Mouse (Mus musculus): ENCODE results near the gene Sp3. TPM values are rescaled to one million over a fixed set of nuclear protein-coding genes. Genes with fewer than 3 reads are reported as not detected.
"Not testable (repeated sequence)": the region's sequence is repeated elsewhere in the genome, so short reads cannot be mapped to it uniquely, and the experiment has no call there.

Gene Sp3
- polyA plus RNA-seq, 1 experiment, result 26.3 TPM

GRCm38 (mm10) chr2:72995346-72996097 is 15.3 kb upstream of the Sp3 start:
- Histone ChIP-seq H3K4me3 (ENCODE audit: insufficient read depth, low read length) (no peak overlapping the region), H3K27ac (ENCODE audit: insufficient read depth, low read length) (peak overlapping the region; percentile 19), H3K4me1 (ENCODE audit: control insufficient read depth, insufficient read depth, low read length) (peaks cover 3% of the 10 kb centered on the region)
- no peak for TF ChIP-seq CTCF (IDR thresholded peaks at IDR 0.05; ENCODE audit: extremely low read depth, insufficient read depth, low read length)
- TF ChIP-seq POLR2A (IDR thresholded peaks at IDR 0.05; ENCODE audit: extremely low read depth, insufficient read depth, low read length), result no peak

GRCm38 (mm10) chr2:72994165-72994564 is 13.9 kb upstream of the Sp3 start:
- peaks cover 3% of the 10 kb centered on the region for H3K4me1 ChIP-seq (ENCODE audit: control insufficient read depth, insufficient read depth, low read length)
- H3K27ac ChIP-seq (ENCODE audit: insufficient read depth, low read length), result no peak overlapping the region
- TF ChIP-seq POLR2A (IDR thresholded peaks at IDR 0.05; ENCODE audit: extremely low read depth, insufficient read depth, low read length), result no peak
- TF ChIP-seq CTCF (IDR thresholded peaks at IDR 0.05; ENCODE audit: extremely low read depth, insufficient read depth, low read length), result no peak
- H3K4me3 ChIP-seq (ENCODE audit: insufficient read depth, low read length), result no peak overlapping the region

GRCm38 (mm10) chr2:72992497-72992896 is 12.3 kb upstream of the Sp3 start:
- Histone ChIP-seq H3K4me3 (ENCODE audit: insufficient read depth, low read length) (no peak overlapping the region), H3K4me1 (ENCODE audit: control insufficient read depth, insufficient read depth, low read length) (peaks cover 3% of the 10 kb centered on the region), H3K27ac (ENCODE audit: insufficient read depth, low read length) (no peak overlapping the region)
- TF ChIP-seq CTCF (IDR thresholded peaks at IDR 0.05; ENCODE audit: extremely low read depth, insufficient read depth, low read length) (no peak), POLR2A (IDR thresholded peaks at IDR 0.05; ENCODE audit: extremely low read depth, insufficient read depth, low read length) (no peak)

GRCm38 (mm10) chr2:72988945-72989344 is 8.7 kb upstream of the Sp3 start:
- not testable (repeated sequence) for H3K4me3 ChIP-seq (ENCODE audit: insufficient read depth, low read length); H3K4me1 ChIP-seq (ENCODE audit: control insufficient read depth, insufficient read depth, low read length); H3K27ac ChIP-seq (ENCODE audit: insufficient read depth, low read length)

- no peak within 1 kb of the TSS for H3K27ac ChIP-seq (ENCODE audit: insufficient read depth, low read length)
- no peak within 1 kb of the TSS for H3K4me3 ChIP-seq (ENCODE audit: insufficient read depth, low read length)
- TF ChIP-seq CTCF (IDR thresholded peaks at IDR 0.05; ENCODE audit: extremely low read depth, insufficient read depth, low read length) (no peak), POLR2A (IDR thresholded peaks at IDR 0.05; ENCODE audit: extremely low read depth, insufficient read depth, low read length) (no peak)
- no peaks in the 10 kb centered on the region for H3K4me1 ChIP-seq (ENCODE audit: control insufficient read depth, insufficient read depth, low read length)
Measured at GRCm38 (mm10) chr2:72986616-72987015, 6.4 kb upstream of the Sp3 start, which contains the start of gene Gm11084. Gm11084 (minus strand) TSS chr2:72986716.

- Histone ChIP-seq H3K4me1 (ENCODE audit: control insufficient read depth, insufficient read depth, low read length) (no peaks in the 10 kb centered on the region), H3K4me3 (ENCODE audit: insufficient read depth, low read length) (no peak overlapping the region), H3K27ac (ENCODE audit: insufficient read depth, low read length) (no peak overlapping the region)
- TF ChIP-seq POLR2A (IDR thresholded peaks at IDR 0.05; ENCODE audit: extremely low read depth, insufficient read depth, low read length) (no peak), CTCF (IDR thresholded peaks at IDR 0.05; ENCODE audit: extremely low read depth, insufficient read depth, low read length) (no peak)
Measured at GRCm38 (mm10) chr2:72985516-72985915, 5.3 kb upstream of the Sp3 start.

GRCm38 (mm10) chr2:72984806-72985205 is 4.6 kb upstream of the Sp3 start:
- H3K4me1 ChIP-seq (ENCODE audit: control insufficient read depth, insufficient read depth, low read length), result no peaks in the 10 kb centered on the region
- H3K27ac ChIP-seq (ENCODE audit: insufficient read depth, low read length), result no peak overlapping the region
- H3K4me3 ChIP-seq (ENCODE audit: insufficient read depth, low read length), result no peak overlapping the region
- no peak for TF ChIP-seq POLR2A (IDR thresholded peaks at IDR 0.05; ENCODE audit: extremely low read depth, insufficient read depth, low read length)

- TF ChIP-seq POLR2A (IDR thresholded peaks at IDR 0.05; ENCODE audit: extremely low read depth, insufficient read depth, low read length) (no peak), CTCF (IDR thresholded peaks at IDR 0.05; ENCODE audit: extremely low read depth, insufficient read depth, low read length) (no peak)
- H3K4me3 ChIP-seq (ENCODE audit: insufficient read depth, low read length), result no peak overlapping the region
- H3K27ac ChIP-seq (ENCODE audit: insufficient read depth, low read length), result no peak overlapping the region
- no peaks in the 10 kb centered on the region for H3K4me1 ChIP-seq (ENCODE audit: control insufficient read depth, insufficient read depth, low read length)
Measured at GRCm38 (mm10) chr2:72983211-72983610, 3.0 kb upstream of the Sp3 start.

GRCm38 (mm10) chr2:72982110-72982785 is 2.0 kb upstream of the Sp3 start:
- Histone ChIP-seq H3K27ac (ENCODE audit: insufficient read depth, low read length) (no peak overlapping the region), H3K4me1 (ENCODE audit: control insufficient read depth, insufficient read depth, low read length) (peaks cover 1% of the 10 kb centered on the region), H3K4me3 (ENCODE audit: insufficient read depth, low read length) (no peak overlapping the region)
- TF ChIP-seq POLR2A (IDR thresholded peaks at IDR 0.05; ENCODE audit: extremely low read depth, insufficient read depth, low read length) (no peak), CTCF (IDR thresholded peaks at IDR 0.05; ENCODE audit: extremely low read depth, insufficient read depth, low read length) (no peak)

- TF ChIP-seq POLR2A (IDR thresholded peaks at IDR 0.05; ENCODE audit: extremely low read depth, insufficient read depth, low read length), result no peak
- TF ChIP-seq CTCF (IDR thresholded peaks at IDR 0.05; ENCODE audit: extremely low read depth, insufficient read depth, low read length), result no peak
- Histone ChIP-seq H3K27ac (ENCODE audit: insufficient read depth, low read length) (no peak overlapping the region), H3K4me1 (ENCODE audit: control insufficient read depth, insufficient read depth, low read length) (peaks cover 2% of the 10 kb centered on the region), H3K4me3 (ENCODE audit: insufficient read depth, low read length) (peak overlapping the region; percentile 70; the same call in 1 of the 2 replicates)
Measured at GRCm38 (mm10) chr2:72981441-72982109, 1.3 kb upstream of the Sp3 start.

Data from cortical plate, adult 2 months (tissue).